Mouse (Mus musculus) kidney, adult 2 months (tissue): Measurements from ENCODE around the gene Naa35.

ENCODE experiments used
- CTCF ChIP-seq: fragments of 200-500 bp; conservative IDR thresholded peaks from 2 replicates; pipeline ENCODE4 v1.5.1; 2011; ENCODE audit warnings: low read depth, mild to moderate bottlenecking, control low read depth, low read length, moderate library complexity, mixed read lengths; ENCODE audit not compliant: insufficient read depth, insufficient read length
- POLR2A ChIP-seq: fragments of 200-500 bp; IDR thresholded peaks from one replicate; pipeline ENCODE4 v1.6.1; 2011; ENCODE audit warnings: low read depth, low read length, control low read depth

DNA sequence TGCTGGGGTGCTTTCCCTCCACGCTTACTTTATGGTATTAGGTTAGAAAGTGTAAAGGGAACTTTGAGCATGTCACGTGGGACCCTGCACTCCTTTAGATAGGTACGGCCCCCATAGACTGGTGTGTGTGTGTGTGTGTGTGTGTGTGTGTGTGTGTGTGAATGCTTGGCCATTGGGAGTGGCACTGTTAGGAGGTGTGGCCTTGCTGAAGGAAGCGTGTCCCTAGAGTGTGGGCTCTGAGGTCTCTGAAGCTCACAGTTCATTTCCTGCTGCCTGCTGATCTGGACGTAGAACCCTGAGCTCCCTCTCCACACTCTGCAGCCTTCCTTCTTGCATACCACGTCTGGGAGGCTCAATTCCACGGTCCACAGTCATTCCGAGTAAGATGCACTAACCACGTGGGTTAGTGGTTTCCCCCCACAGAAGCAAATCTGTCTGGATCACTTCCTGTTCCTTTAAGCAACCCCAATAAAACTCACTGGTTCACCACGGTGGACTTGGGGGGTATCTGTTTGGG lies 71.3 kb downstream of the Naa35 start:
- no peak for TF ChIP-seq POLR2A
- TF ChIP-seq CTCF = no peak
